Mouse (Mus musculus) E14TG2a.4 (cell line): ENCODE measurements at regions not wholly inside any gene's neighbourhood (a gene's known extent, or its start where the extent isn't known, plus 50 kb on each side); places are given as distances from the start of the nearest gene placed in this dataset.

Source experiments
- H3K27me3 ChIP-seq: 2 replicates; pipeline ENCODE4 v1.6.1; 2014; ENCODE audit warnings: low read length, control low read depth; ENCODE audit not compliant: insufficient read depth
- H3K36me3 ChIP-seq: 2 replicates; pipeline ENCODE4 v1.6.1; 2014; ENCODE audit warnings: low read length, control low read depth; ENCODE audit not compliant: insufficient read depth
- H3K4me1 ChIP-seq: replicated peaks from 2 replicates; pipeline ENCODE4 v1.6.1; 2014; ENCODE audit warnings: low read depth, low read length, control low read depth
- H3K4me3 ChIP-seq: replicated peaks from 2 replicates; pipeline ENCODE4 v1.5.1; 2014; ENCODE audit warnings: mild to moderate bottlenecking, low read length
- H3K9me3 ChIP-seq: 2 replicates; pipeline ENCODE4 v1.6.1; 2014; ENCODE audit warnings: low read length, control low read depth
- CTCF ChIP-seq: conservative IDR thresholded peaks from 2 replicates; pipeline ENCODE4 v1.5.1; 2014; ENCODE audit warnings: low read length
- NANOG ChIP-seq: IDR thresholded peaks from 2 replicates; pipeline ENCODE4 v1.6.1; 2014; ENCODE audit warnings: borderline replicate concordance, low read length, mixed read lengths
- POU5F1 ChIP-seq: IDR thresholded peaks from 2 replicates; pipeline ENCODE4 v1.6.1; 2014; ENCODE audit warnings: low read length, borderline replicate concordance

- H3K4me3 ChIP-seq: no peak overlapping the region
- H3K4me1 ChIP-seq: no peaks in the 10 kb centered on the region
- no peaks in the 10 kb centered on the region for H3K36me3 ChIP-seq
- TF ChIP-seq POU5F1 (no peak), CTCF (no peak), NANOG (no peak)
- no peaks in the 10 kb centered on the region for H3K27me3 ChIP-seq
- H3K9me3 ChIP-seq: no peaks in the 10 kb centered on the region
Measured at GRCm38 (mm10) chr13:101175017-101175689, 341.9 kb upstream of the Slc30a5 start.

- Histone ChIP-seq H3K36me3 (no peaks in the 10 kb centered on the region), H3K9me3 (no peaks in the 10 kb centered on the region), H3K4me1 (no peaks in the 10 kb centered on the region), H3K27me3 (no peaks in the 10 kb centered on the region), H3K4me3 (no peak overlapping the region)
- TF ChIP-seq NANOG (no peak), CTCF (no peak), POU5F1 (no peak)
Measured at GRCm38 (mm10) chr13:101161768-101162167, 328.5 kb upstream of the Slc30a5 start.

- Histone ChIP-seq H3K4me3 (no peak overlapping the region), H3K27me3 (no peaks in the 10 kb centered on the region), H3K9me3 (no peaks in the 10 kb centered on the region), H3K36me3 (no peaks in the 10 kb centered on the region), H3K4me1 (no peaks in the 10 kb centered on the region)
- TF ChIP-seq CTCF (no peak), POU5F1 (no peak), NANOG (no peak)
Measured at GRCm38 (mm10) chr13:101159878-101160277, 326.7 kb upstream of the Slc30a5 start.

GRCm38 (mm10) chr13:101153760-101154159, 320.5 kb upstream of the Slc30a5 start:
- no peak overlapping the region for H3K4me3 ChIP-seq
- H3K27me3 ChIP-seq: no peaks in the 10 kb centered on the region
- H3K9me3 ChIP-seq: no peaks in the 10 kb centered on the region
- TF ChIP-seq NANOG (no peak), CTCF (no peak), POU5F1 (no peak)
- H3K36me3 ChIP-seq: no peaks in the 10 kb centered on the region
- H3K4me1 ChIP-seq: no peaks in the 10 kb centered on the region

- TF ChIP-seq NANOG: no peak
- no peak for TF ChIP-seq POU5F1
- no peak for TF ChIP-seq CTCF
- H3K4me1 ChIP-seq: no peaks in the 10 kb centered on the region
- no peaks in the 10 kb centered on the region for H3K9me3 ChIP-seq
- H3K36me3 ChIP-seq: no peaks in the 10 kb centered on the region
- no peaks in the 10 kb centered on the region for H3K27me3 ChIP-seq
- H3K4me3 ChIP-seq: no peak overlapping the region
Measured at GRCm38 (mm10) chr13:101142761-101143160, 309.5 kb upstream of the Slc30a5 start.

- no peaks in the 10 kb centered on the region for H3K36me3 ChIP-seq
Measured at GRCm38 (mm10) chr13:101142104-101142735, 309.0 kb upstream of the Slc30a5 start.

GRCm38 (mm10) chr13:101129466-101129865, 296.2 kb upstream of the Slc30a5 start:
- TF ChIP-seq CTCF: no peak
- TF ChIP-seq NANOG: no peak
- TF ChIP-seq POU5F1: no peak
- no peaks in the 10 kb centered on the region for H3K4me1 ChIP-seq
- H3K27me3 ChIP-seq: no peaks in the 10 kb centered on the region
- H3K9me3 ChIP-seq: no peaks in the 10 kb centered on the region
- H3K36me3 ChIP-seq: no peaks in the 10 kb centered on the region
- H3K4me3 ChIP-seq: no peak overlapping the region

More at GRCm38 (mm10) chr13:101142104-101142735, 309.0 kb upstream of the Slc30a5 start:
- no peaks in the 10 kb centered on the region for H3K9me3 ChIP-seq
- no peaks in the 10 kb centered on the region for H3K27me3 ChIP-seq
- no peak for TF ChIP-seq NANOG
- TF ChIP-seq POU5F1: no peak
- no peak for TF ChIP-seq CTCF
- no peak overlapping the region for H3K4me3 ChIP-seq
- no peaks in the 10 kb centered on the region for H3K4me1 ChIP-seq

GRCm38 (mm10) chr13:101127808-101128207, 294.6 kb upstream of the Slc30a5 start:
- TF ChIP-seq CTCF (no peak), NANOG (no peak), POU5F1 (no peak)
- Histone ChIP-seq H3K27me3 (no peaks in the 10 kb centered on the region), H3K36me3 (no peaks in the 10 kb centered on the region), H3K9me3 (no peaks in the 10 kb centered on the region), H3K4me1 (no peaks in the 10 kb centered on the region), H3K4me3 (no peak overlapping the region)

GRCm38 (mm10) chr13:101127262-101127661, 294.0 kb upstream of the Slc30a5 start:
- no peak for TF ChIP-seq POU5F1
- no peak for TF ChIP-seq NANOG
- TF ChIP-seq CTCF: no peak
- no peaks in the 10 kb centered on the region for H3K9me3 ChIP-seq

GRCm38 (mm10) chr13:101117311-101117710, 284.1 kb upstream of the Slc30a5 start:
- TF ChIP-seq NANOG (no peak), CTCF (no peak), POU5F1 (no peak)
- no peak overlapping the region for H3K4me3 ChIP-seq
- H3K4me1 ChIP-seq: no peaks in the 10 kb centered on the region
- H3K36me3 ChIP-seq: no peaks in the 10 kb centered on the region
- H3K9me3 ChIP-seq: no peaks in the 10 kb centered on the region
- no peaks in the 10 kb centered on the region for H3K27me3 ChIP-seq

More at GRCm38 (mm10) chr13:101127262-101127661, 294.0 kb upstream of the Slc30a5 start:
- H3K4me1 ChIP-seq: no peaks in the 10 kb centered on the region
- no peaks in the 10 kb centered on the region for H3K27me3 ChIP-seq
- H3K36me3 ChIP-seq: no peaks in the 10 kb centered on the region
- H3K4me3 ChIP-seq: no peak overlapping the region
